Mouse (Mus musculus): Measurements from ENCODE around the gene Filip1. TPM values are rescaled to one million over a fixed set of nuclear protein-coding genes. Genes with fewer than 3 reads are reported as not detected.
A peak's percentile ranks its signal among the peaks of the same experiment; 100 is the strongest.

The Filip1 gene
- polyA plus RNA-seq, 1 experiment from 2014 or later: 11.1 TPM

GRCm38 (mm10) chr9:79918325-79919117 is 94.1 kb downstream of the Filip1 start:
- Histone ChIP-seq H3K36me3 (ENCODE audit: control insufficient read depth, insufficient read depth, low read length) (no peaks in the 10 kb centered on the region), H3K4me1 (ENCODE audit: control insufficient read depth, insufficient read depth, low read length) (peaks cover 11% of the 10 kb centered on the region; the same call in 1 of the 2 replicates), H3K9ac (ENCODE audit: low read length) (no peak overlapping the region), H3K27me3 (ENCODE audit: control insufficient read depth, insufficient read depth, low read length) (no peaks in the 10 kb centered on the region), H3K9me3 (replicated peaks; ENCODE audit: control insufficient read depth, low read length) (no peaks in the 10 kb centered on the region), H3K27ac (ENCODE audit: low read length) (no peak overlapping the region), H3K4me3 (replicated peaks; ENCODE audit: low read length) (no peak overlapping the region), H3K4me2 (ENCODE audit: low read depth, low read length) (no peak overlapping the region)
- WGBS: 54% methylated on average over 10 of the region's 10 CpGs
- ATAC-seq (ENCODE audit: insufficient read depth, low FRiP score): no peak

DNA sequence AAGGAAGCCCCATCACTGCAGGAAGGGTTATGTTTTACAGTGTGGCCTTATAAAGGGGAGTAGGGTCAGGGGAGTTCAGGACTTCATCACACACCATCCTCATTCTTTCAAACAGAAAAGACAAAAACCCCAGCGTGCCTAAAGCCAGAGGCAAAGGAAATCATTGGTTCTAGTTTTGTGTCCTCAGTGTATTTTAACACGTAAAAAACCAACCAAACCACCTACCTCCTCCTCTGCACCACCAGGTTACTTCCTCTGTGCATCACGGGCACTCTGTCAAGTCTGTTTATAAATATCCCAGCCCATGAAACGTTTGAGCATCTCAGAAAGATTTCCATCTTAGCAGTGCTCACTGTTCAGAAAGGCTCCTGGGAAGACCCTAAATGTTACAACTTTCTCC is 98.4 kb downstream of the Filip1 start:
- Histone ChIP-seq H3K4me3 (replicated peaks; ENCODE audit: low read length) (no peak overlapping the region), H3K4me1 (ENCODE audit: control insufficient read depth, insufficient read depth, low read length) (no peaks in the 10 kb centered on the region), H3K9ac (ENCODE audit: low read length) (no peak overlapping the region), H3K4me2 (ENCODE audit: low read depth, low read length) (no peak overlapping the region), H3K27me3 (ENCODE audit: control insufficient read depth, insufficient read depth, low read length) (no peaks in the 10 kb centered on the region), H3K27ac (ENCODE audit: low read length) (no peak overlapping the region), H3K36me3 (ENCODE audit: control insufficient read depth, insufficient read depth, low read length) (no peaks in the 10 kb centered on the region), H3K9me3 (replicated peaks; ENCODE audit: control insufficient read depth, low read length) (no peaks in the 10 kb centered on the region)
- WGBS: 32% methylated on average over 4 of the region's 4 CpGs
- ATAC-seq (ENCODE audit: insufficient read depth, low FRiP score): no peak

GRCm38 (mm10) chr9:79912971-79913370 is 99.7 kb downstream of the Filip1 start:
- ATAC-seq (ENCODE audit: insufficient read depth, low FRiP score): no peak
- H3K4me2 ChIP-seq (ENCODE audit: low read depth, low read length): no peak overlapping the region
- H3K4me3 ChIP-seq (replicated peaks; ENCODE audit: low read length): no peak overlapping the region
- H3K4me1 ChIP-seq (ENCODE audit: control insufficient read depth, insufficient read depth, low read length): no peaks in the 10 kb centered on the region
- no peaks in the 10 kb centered on the region for H3K27me3 ChIP-seq (ENCODE audit: control insufficient read depth, insufficient read depth, low read length)
- no peak overlapping the region for H3K9ac ChIP-seq (ENCODE audit: low read length)
- 83% methylated on average over 5 of the region's 5 CpGs for WGBS
- H3K9me3 ChIP-seq (replicated peaks; ENCODE audit: control insufficient read depth, low read length): no peaks in the 10 kb centered on the region
- peak overlapping the region; percentile 16; the same call in 1 of the 2 replicates for H3K27ac ChIP-seq (ENCODE audit: low read length)
- no peaks in the 10 kb centered on the region for H3K36me3 ChIP-seq (ENCODE audit: control insufficient read depth, insufficient read depth, low read length)

DNA sequence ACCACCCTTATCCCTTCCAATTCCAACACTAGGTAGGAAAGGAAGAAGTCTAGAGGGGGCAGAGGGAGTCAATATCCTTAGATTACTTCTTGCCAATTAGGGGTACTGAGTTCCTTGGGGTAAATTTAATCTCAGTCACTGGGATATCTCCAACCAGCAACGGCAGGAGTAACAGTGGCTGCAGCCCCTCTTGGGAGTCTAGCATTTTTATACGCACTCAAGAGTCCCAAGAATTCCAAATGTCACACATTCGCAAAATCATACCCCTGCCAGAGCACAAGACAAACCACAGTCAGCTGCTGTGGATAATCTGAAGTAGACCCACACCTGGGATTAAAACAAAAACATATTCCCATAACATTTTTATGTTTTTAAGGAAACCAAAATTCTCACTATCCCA is 102.5 kb downstream of the Filip1 start:
- WGBS: 95% methylated on average over 3 of the region's 3 CpGs

GRCm38 (mm10) chr9:79898815-79899214 is 113.8 kb downstream of the Filip1 start:
- H3K27ac ChIP-seq (ENCODE audit: low read length): no peak overlapping the region
- no peak overlapping the region for H3K4me2 ChIP-seq (ENCODE audit: low read depth, low read length)
- no peaks in the 10 kb centered on the region for H3K4me1 ChIP-seq (ENCODE audit: control insufficient read depth, insufficient read depth, low read length)
- no peaks in the 10 kb centered on the region for H3K36me3 ChIP-seq (ENCODE audit: control insufficient read depth, insufficient read depth, low read length)
- no peak for ATAC-seq (ENCODE audit: insufficient read depth, low FRiP score)
- H3K9ac ChIP-seq (ENCODE audit: low read length): no peak overlapping the region
- H3K27me3 ChIP-seq (ENCODE audit: control insufficient read depth, insufficient read depth, low read length): no peaks in the 10 kb centered on the region
- WGBS: 48% methylated on average over 3 of the region's 3 CpGs
- H3K9me3 ChIP-seq (replicated peaks; ENCODE audit: control insufficient read depth, low read length): no peaks in the 10 kb centered on the region
- no peak overlapping the region for H3K4me3 ChIP-seq (replicated peaks; ENCODE audit: low read length)

More for the DNA sequence above, 102.5 kb downstream of the Filip1 start:
- Histone ChIP-seq H3K27ac (ENCODE audit: low read length) (no peak overlapping the region), H3K9ac (ENCODE audit: low read length) (no peak overlapping the region), H3K9me3 (replicated peaks; ENCODE audit: control insufficient read depth, low read length) (no peaks in the 10 kb centered on the region), H3K36me3 (ENCODE audit: control insufficient read depth, insufficient read depth, low read length) (no peaks in the 10 kb centered on the region), H3K4me3 (replicated peaks; ENCODE audit: low read length) (no peak overlapping the region), H3K27me3 (ENCODE audit: control insufficient read depth, insufficient read depth, low read length) (no peaks in the 10 kb centered on the region), H3K4me2 (ENCODE audit: low read depth, low read length) (no peak overlapping the region), H3K4me1 (ENCODE audit: control insufficient read depth, insufficient read depth, low read length) (no peaks in the 10 kb centered on the region)
- no peak for ATAC-seq (ENCODE audit: insufficient read depth, low FRiP score)

DNA sequence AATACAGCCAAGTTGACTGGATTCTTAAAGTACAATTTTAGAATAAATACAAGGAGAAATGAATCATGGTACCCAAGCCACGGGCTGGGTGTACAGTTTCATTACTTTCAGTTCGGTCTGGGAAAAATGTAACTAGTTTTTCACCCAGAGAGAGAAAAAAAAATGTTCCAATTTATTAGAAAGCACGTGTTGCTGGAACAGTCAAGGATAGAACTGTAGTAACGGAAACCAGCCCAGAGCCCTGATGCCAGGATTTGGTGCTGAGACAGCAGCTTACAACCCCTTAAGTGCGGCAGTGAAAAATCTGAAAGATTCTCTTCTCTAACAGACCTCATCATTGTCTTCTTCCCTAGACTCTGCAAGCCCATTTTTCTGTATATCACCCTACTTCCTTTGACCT is 118.0 kb downstream of the Filip1 start:
- no peak for ATAC-seq (ENCODE audit: insufficient read depth, low FRiP score)
- Histone ChIP-seq H3K27ac (ENCODE audit: low read length) (no peak overlapping the region), H3K4me3 (replicated peaks; ENCODE audit: low read length) (no peak overlapping the region), H3K9me3 (replicated peaks; ENCODE audit: control insufficient read depth, low read length) (no peaks in the 10 kb centered on the region), H3K36me3 (ENCODE audit: control insufficient read depth, insufficient read depth, low read length) (no peaks in the 10 kb centered on the region), H3K9ac (ENCODE audit: low read length) (no peak overlapping the region), H3K4me2 (ENCODE audit: low read depth, low read length) (no peak overlapping the region), H3K27me3 (ENCODE audit: control insufficient read depth, insufficient read depth, low read length) (no peaks in the 10 kb centered on the region), H3K4me1 (ENCODE audit: control insufficient read depth, insufficient read depth, low read length) (no peaks in the 10 kb centered on the region)
- 50% methylated on average over 5 of the region's 5 CpGs for WGBS

GRCm38 (mm10) chr9:79893841-79894612 is 118.6 kb downstream of the Filip1 start:
- Histone ChIP-seq H3K4me1 (ENCODE audit: control insufficient read depth, insufficient read depth, low read length) (no peaks in the 10 kb centered on the region), H3K4me3 (replicated peaks; ENCODE audit: low read length) (no peak overlapping the region), H3K9me3 (replicated peaks; ENCODE audit: control insufficient read depth, low read length) (no peaks in the 10 kb centered on the region), H3K36me3 (ENCODE audit: control insufficient read depth, insufficient read depth, low read length) (no peaks in the 10 kb centered on the region), H3K27me3 (ENCODE audit: control insufficient read depth, insufficient read depth, low read length) (no peaks in the 10 kb centered on the region), H3K9ac (ENCODE audit: low read length) (no peak overlapping the region), H3K4me2 (ENCODE audit: low read depth, low read length) (no peak overlapping the region), H3K27ac (ENCODE audit: low read length) (no peak overlapping the region)
- ATAC-seq (ENCODE audit: insufficient read depth, low FRiP score): no peak
- WGBS: 74% methylated on average over 4 of the region's 4 CpGs

DNA sequence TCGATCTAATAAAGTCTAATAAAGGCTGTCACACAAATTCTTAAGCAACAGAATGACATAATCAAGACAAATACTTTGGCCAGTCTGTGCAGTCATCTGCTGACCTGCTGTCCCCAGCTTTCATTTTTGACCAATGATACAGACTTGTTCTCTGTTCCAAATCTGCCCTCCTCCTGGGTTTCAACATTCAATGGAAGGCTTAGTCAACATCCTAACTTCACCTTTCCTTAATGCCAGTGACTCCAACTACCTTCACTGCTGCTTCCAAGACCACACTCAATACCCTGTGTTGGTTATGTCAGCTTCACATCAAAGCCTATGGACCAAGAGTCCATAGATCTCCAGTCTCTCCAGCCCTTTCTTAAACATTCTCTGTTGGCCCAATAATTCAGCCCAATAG is 120.5 kb downstream of the Filip1 start:
- Histone ChIP-seq H3K4me3 (replicated peaks; ENCODE audit: low read length) (no peak overlapping the region), H3K9ac (ENCODE audit: low read length) (no peak overlapping the region), H3K4me1 (ENCODE audit: control insufficient read depth, insufficient read depth, low read length) (no peaks in the 10 kb centered on the region), H3K4me2 (ENCODE audit: low read depth, low read length) (no peak overlapping the region), H3K27me3 (ENCODE audit: control insufficient read depth, insufficient read depth, low read length) (no peaks in the 10 kb centered on the region), H3K9me3 (replicated peaks; ENCODE audit: control insufficient read depth, low read length) (no peaks in the 10 kb centered on the region), H3K27ac (ENCODE audit: low read length) (no peak overlapping the region), H3K36me3 (ENCODE audit: control insufficient read depth, insufficient read depth, low read length) (no peaks in the 10 kb centered on the region)
- ATAC-seq (ENCODE audit: insufficient read depth, low FRiP score): no peak
- 84% methylated on average over 1 of the region's 1 CpGs for WGBS

GRCm38 (mm10) chr9:79890488-79890887 is 122.2 kb downstream of the Filip1 start:
- no peaks in the 10 kb centered on the region for H3K36me3 ChIP-seq (ENCODE audit: control insufficient read depth, insufficient read depth, low read length)
- 72% methylated on average over 4 of the region's 4 CpGs for WGBS

More at GRCm38 (mm10) chr9:79890488-79890887, 122.2 kb downstream of the Filip1 start:
- Histone ChIP-seq H3K9me3 (replicated peaks; ENCODE audit: control insufficient read depth, low read length) (no peaks in the 10 kb centered on the region), H3K27ac (ENCODE audit: low read length) (no peak overlapping the region), H3K27me3 (ENCODE audit: control insufficient read depth, insufficient read depth, low read length) (no peaks in the 10 kb centered on the region), H3K9ac (ENCODE audit: low read length) (no peak overlapping the region), H3K4me3 (replicated peaks; ENCODE audit: low read length) (no peak overlapping the region), H3K4me2 (ENCODE audit: low read depth, low read length) (no peak overlapping the region), H3K4me1 (ENCODE audit: control insufficient read depth, insufficient read depth, low read length) (no peaks in the 10 kb centered on the region)
- ATAC-seq (ENCODE audit: insufficient read depth, low FRiP score): no peak
